Mouse (Mus musculus): Measurements from ENCODE around the gene Tsc2. TPM values are rescaled to one million over a fixed set of nuclear protein-coding genes. Genes with fewer than 3 reads are reported as not detected.
"Not testable (repeated sequence)": the region's sequence is repeated elsewhere in the genome, so short reads cannot be mapped to it uniquely, and the experiment has no call there.

Gene Tsc2
- polyA plus RNA-seq, 2 experiments: 17.6 to 21.4 TPM

DNA sequence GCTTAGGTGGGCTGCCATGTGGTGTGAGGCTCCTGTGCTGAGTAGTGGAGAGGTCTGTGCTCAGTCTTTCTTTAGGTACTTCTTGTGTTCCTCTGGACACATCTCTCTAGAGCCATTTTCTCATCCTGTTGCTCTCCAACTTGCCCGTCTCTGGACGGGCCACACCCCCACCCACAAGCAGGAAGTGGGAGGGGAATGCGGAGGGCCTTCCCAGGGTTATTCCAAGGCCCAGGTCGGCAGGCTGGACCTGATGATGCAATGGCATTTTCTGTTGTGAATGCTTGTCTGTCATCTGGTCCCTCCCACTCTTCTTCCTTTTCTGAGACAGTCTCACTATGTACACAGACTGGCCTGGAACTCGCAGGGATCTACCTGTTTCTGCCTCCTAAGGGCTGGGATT is 39.7 kb upstream of the Tsc2 start:
- Histone ChIP-seq H3K4me3 (ENCODE audit: insufficient read depth in 1 of 2, low read depth in 2 of 2, low read length in 2 of 2) (no peak overlapping the region), H3K9me3 (ENCODE audit: control insufficient read depth, low read length) (no peaks in the 10 kb centered on the region), H3K27me3 (ENCODE audit: control insufficient read depth, insufficient read depth, low read length) (no peaks in the 10 kb centered on the region), H3K9ac (replicated peaks) (peak overlapping the region; percentile 16; the same call in 1 of the 2 replicates), H3K27ac (no peak overlapping the region), H3K36me3 (replicated peaks; ENCODE audit: control insufficient read depth, insufficient read depth, low read depth) (peaks cover 6% of the 10 kb centered on the region), H3K4me2 (ENCODE audit: low read depth) (peak overlapping the region; percentile 96), H3K4me1 (replicated peaks; ENCODE audit: control insufficient read depth in 2 of 2, insufficient read depth in 2 of 2, low read length in 1 of 2) (peaks cover 21 to 30% of the 10 kb centered on the region in 2 experiments)
- 0 out of 2 replicates have a peak, but pooled peaks have one; percentile 7 for ATAC-seq (ENCODE audit: insufficient read depth)
- TF ChIP-seq EP300 (IDR thresholded peaks at IDR 0.05; ENCODE audit: low read depth) (no peak), CTCF (IDR thresholded peaks at IDR 0.05; ENCODE audit: low read depth) (no peak)
- WGBS (ENCODE audit: insufficient replicate concordance): 10% methylated on average over 5 of the region's 5 CpGs
- peak in 1 of 3 experiments; percentile 47 for DNase-seq (ENCODE audit: low read depth in 3 of 3, low spot score in 3 of 3)

DNA sequence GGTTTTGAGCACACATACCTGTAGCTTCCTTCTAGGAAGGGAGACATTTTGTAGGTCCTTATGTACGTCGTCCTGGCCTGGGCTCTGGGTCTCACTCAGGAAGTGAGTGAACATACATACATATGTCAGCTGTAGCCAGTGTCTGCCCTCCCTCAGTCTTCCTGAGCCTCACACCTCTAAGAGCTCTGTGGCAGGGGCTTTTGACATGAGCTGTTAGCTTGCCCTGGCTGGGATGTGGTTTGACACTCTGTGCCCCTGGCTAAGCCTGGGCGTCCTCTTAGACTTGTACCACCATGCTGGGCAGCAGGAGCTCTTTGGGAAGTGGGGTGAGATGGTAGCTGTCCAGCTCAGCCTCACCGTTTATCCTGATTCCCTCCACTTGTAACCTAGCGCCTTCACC is 38.9 kb upstream of the Tsc2 start:
- H3K4me1 ChIP-seq (replicated peaks; ENCODE audit: control insufficient read depth in 2 of 2, insufficient read depth in 2 of 2, low read length in 1 of 2): peaks cover 21 to 30% of the 10 kb centered on the region in 2 experiments
- no peaks in the 10 kb centered on the region for H3K27me3 ChIP-seq (ENCODE audit: control insufficient read depth, insufficient read depth, low read length)
- ATAC-seq (ENCODE audit: insufficient read depth): no peak
- DNase-seq (ENCODE audit: low read depth in 3 of 3, low spot score in 3 of 3): no peak
- H3K9me3 ChIP-seq (ENCODE audit: control insufficient read depth, low read length): no peaks in the 10 kb centered on the region
- H3K4me3 ChIP-seq (ENCODE audit: insufficient read depth in 1 of 2, low read depth in 2 of 2, low read length in 2 of 2): peak overlapping the region; percentile 19 to 87; a peak in 3 of 4 replicates
- peak overlapping the region; percentile 96 for H3K4me2 ChIP-seq (ENCODE audit: low read depth)
- H3K27ac ChIP-seq: no peak overlapping the region
- TF ChIP-seq EP300 (IDR thresholded peaks at IDR 0.05; ENCODE audit: low read depth) (no peak), CTCF (IDR thresholded peaks at IDR 0.05; ENCODE audit: low read depth) (no peak)
- H3K36me3 ChIP-seq (replicated peaks; ENCODE audit: control insufficient read depth, insufficient read depth, low read depth): no peaks in the 10 kb centered on the region
- WGBS (ENCODE audit: insufficient replicate concordance): 46% methylated on average over 5 of the region's 5 CpGs
- H3K9ac ChIP-seq (replicated peaks): 0 out of 2 replicates have a peak overlapping the region, but pooled peaks have one; percentile 28

DNA sequence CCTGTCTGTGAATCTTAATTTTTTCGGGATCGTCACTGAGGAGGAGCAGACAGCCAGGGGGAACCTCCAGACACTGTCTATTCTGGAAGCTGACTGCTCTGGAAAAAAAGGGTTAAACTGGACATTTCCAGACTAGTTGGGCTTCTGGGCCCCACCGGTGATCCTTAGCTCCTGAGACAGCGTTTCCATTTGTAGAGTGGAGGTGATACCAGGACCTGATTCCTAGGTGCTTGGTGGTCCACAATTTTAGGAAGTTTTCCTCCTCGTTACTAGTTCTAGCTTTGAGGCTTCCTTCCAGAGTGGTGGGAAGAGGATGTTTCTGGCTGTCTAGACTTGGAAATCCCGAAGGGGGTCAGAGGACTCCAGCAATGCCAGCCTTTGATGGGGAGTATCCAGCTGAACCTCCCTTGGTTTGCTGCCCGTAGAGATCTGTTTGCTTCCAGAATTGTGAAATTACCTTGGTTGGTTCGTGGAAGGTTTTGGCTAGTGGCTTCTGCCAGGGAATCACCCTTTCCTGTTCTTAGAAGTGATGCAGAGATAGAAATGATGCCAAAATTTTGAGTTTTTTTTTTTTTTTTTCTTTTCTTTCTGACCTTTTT is 37.9 kb upstream of the Tsc2 start:
- Histone ChIP-seq H3K27me3 (ENCODE audit: control insufficient read depth, insufficient read depth, low read length) (no peaks in the 10 kb centered on the region), H3K36me3 (replicated peaks; ENCODE audit: control insufficient read depth, insufficient read depth, low read depth) (no peaks in the 10 kb centered on the region), H3K27ac (peak overlapping the region; percentile 49), H3K4me3 (ENCODE audit: insufficient read depth in 1 of 2, low read depth in 2 of 2, low read length in 2 of 2) (peak overlapping the region; percentile 78 to 87), H3K4me2 (ENCODE audit: low read depth) (peak overlapping the region; percentile 96), H3K4me1 (replicated peaks; ENCODE audit: control insufficient read depth in 2 of 2, insufficient read depth in 2 of 2, low read length in 1 of 2) (peaks cover 21 to 28% of the 10 kb centered on the region in 2 experiments), H3K9ac (replicated peaks) (peak overlapping the region; percentile 86), H3K9me3 (ENCODE audit: control insufficient read depth, low read length) (no peaks in the 10 kb centered on the region)
- WGBS (ENCODE audit: insufficient replicate concordance): 5% methylated on average over 8 of the region's 8 CpGs
- ATAC-seq (ENCODE audit: insufficient read depth) (no peak), DNase-seq (ENCODE audit: low read depth in 3 of 3, low spot score in 3 of 3) (no peak)
- TF ChIP-seq EP300 (IDR thresholded peaks at IDR 0.05; ENCODE audit: low read depth) (no peak), CTCF (IDR thresholded peaks at IDR 0.05; ENCODE audit: low read depth) (no peak)

DNA sequence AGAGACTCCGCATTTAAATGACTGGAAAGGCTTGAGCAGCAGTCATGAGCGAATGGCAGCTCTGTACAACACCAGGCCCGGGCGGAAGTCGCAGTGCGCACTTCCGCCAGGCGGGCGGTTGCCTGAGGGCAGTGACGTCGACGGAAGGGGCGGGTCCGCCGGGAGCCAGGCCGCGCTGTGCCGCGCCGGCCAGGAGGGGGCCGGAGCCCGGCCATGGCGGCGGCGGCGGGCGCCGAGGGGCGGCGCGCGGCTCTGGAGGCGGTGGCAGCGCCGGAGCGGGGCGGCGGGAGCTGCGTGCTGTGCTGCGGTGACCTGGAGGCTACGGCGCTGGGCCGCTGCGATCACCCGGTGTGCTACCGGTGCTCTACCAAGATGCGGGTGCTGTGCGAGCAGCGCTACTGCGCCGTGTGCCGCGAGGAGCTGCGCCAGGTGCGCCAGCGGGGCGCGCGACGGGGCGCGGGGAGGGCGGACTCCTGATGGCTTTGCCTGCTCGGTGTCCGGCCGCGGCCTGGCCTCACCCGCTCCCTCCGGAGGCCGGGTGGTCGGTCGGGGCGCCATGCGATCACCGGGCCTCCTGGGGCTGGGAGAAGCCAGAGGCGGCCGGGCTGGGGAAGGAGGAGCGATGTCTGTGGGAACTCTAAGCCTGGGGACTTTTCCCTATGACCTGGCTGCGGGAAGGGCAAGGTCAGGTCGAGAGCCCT is 37.3 kb upstream of the Tsc2 start, which contains the start of gene Zfp598:
TSS of gene Zfp598 (plus strand) at position 143 of the 701 bp plus-strand sequence.
- peak within 1 kb of the TSS; percentile 65 for H3K27ac ChIP-seq
- H3K36me3 ChIP-seq (replicated peaks; ENCODE audit: control insufficient read depth, insufficient read depth, low read depth): no peaks in the 10 kb centered on the region
- H3K4me1 ChIP-seq (replicated peaks; ENCODE audit: control insufficient read depth in 2 of 2, insufficient read depth in 2 of 2, low read length in 1 of 2): peaks cover 21 to 28% of the 10 kb centered on the region in 2 experiments
- H3K9me3 ChIP-seq (ENCODE audit: control insufficient read depth, low read length): no peaks in the 10 kb centered on the region
- no peaks in the 10 kb centered on the region for H3K27me3 ChIP-seq (ENCODE audit: control insufficient read depth, insufficient read depth, low read length)
- WGBS (ENCODE audit: insufficient replicate concordance): under 1% methylated on average over 78 of the region's 80 CpGs
- peak within 1 kb of the TSS; percentile 78 to 87 for H3K4me3 ChIP-seq (ENCODE audit: insufficient read depth in 1 of 2, low read depth in 2 of 2, low read length in 2 of 2)
- H3K4me2 ChIP-seq (ENCODE audit: low read depth): peak within 1 kb of the TSS; percentile 96
- TF ChIP-seq EP300 (IDR thresholded peaks at IDR 0.05; ENCODE audit: low read depth): no peak
- peak; percentile 29 for TF ChIP-seq CTCF (IDR thresholded peaks at IDR 0.05; ENCODE audit: low read depth)
- DNase-seq (ENCODE audit: low read depth in 3 of 3, low spot score in 3 of 3) (peak; percentile 81 to 88 (median 87)), ATAC-seq (ENCODE audit: insufficient read depth) (peak; percentile 97)
- H3K9ac ChIP-seq (replicated peaks): peak within 1 kb of the TSS; percentile 86

DNA sequence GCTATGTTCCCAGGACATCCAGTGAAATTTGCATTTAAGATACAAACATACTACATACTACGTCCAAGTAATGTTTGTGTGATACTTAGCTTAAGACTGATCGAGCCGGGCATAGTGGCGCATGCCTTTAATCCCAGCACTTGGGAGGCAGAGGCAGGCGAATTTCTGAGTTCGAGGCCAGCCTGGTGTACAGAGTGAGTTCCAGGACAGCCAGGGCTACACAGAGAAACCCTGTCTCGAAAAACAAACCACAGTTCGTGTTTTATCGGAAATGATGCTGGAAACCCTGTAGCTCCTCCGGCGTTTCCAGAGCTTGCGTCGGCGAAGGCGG is 36.7 kb upstream of the Tsc2 start:
- not testable (repeated sequence) for DNase-seq (ENCODE audit: low read depth in 3 of 3, low spot score in 3 of 3); H3K36me3 ChIP-seq (replicated peaks; ENCODE audit: control insufficient read depth, insufficient read depth, low read depth); H3K27me3 ChIP-seq (ENCODE audit: control insufficient read depth, insufficient read depth, low read length); H3K9me3 ChIP-seq (ENCODE audit: control insufficient read depth, low read length)
- WGBS (ENCODE audit: insufficient replicate concordance): 6% methylated on average over 15 of the region's 15 CpGs
- peak overlapping the region; percentile 70 for H3K9ac ChIP-seq (replicated peaks)
- peak overlapping the region; percentile 96 for H3K4me2 ChIP-seq (ENCODE audit: low read depth)
- peaks cover 21 to 28% of the 10 kb centered on the region in 2 experiments for H3K4me1 ChIP-seq (replicated peaks; ENCODE audit: control insufficient read depth in 2 of 2, insufficient read depth in 2 of 2, low read length in 1 of 2)
- H3K27ac ChIP-seq: peak overlapping the region; percentile 65
- ATAC-seq (ENCODE audit: insufficient read depth): peak; percentile 19
- H3K4me3 ChIP-seq (ENCODE audit: insufficient read depth in 1 of 2, low read depth in 2 of 2, low read length in 2 of 2): peak overlapping the region; percentile 78 to 87
